Mouse (Mus musculus) 3T3-L1 (cell line): ENCODE data around the gene Mcat.
A peak's percentile ranks its signal among the peaks of the same experiment; 100 is the strongest.
"Not testable (repeated sequence)": the region's sequence is repeated elsewhere in the genome, so short reads cannot be mapped to it uniquely, and the experiment has no call there.

Experiments
- DNase-seq: peaks from one replicate; pipeline ENCODE4 v3.0.0-alpha.2; 2015; ENCODE audit warnings: low read depth, low spot score

The Mcat gene

DNA sequence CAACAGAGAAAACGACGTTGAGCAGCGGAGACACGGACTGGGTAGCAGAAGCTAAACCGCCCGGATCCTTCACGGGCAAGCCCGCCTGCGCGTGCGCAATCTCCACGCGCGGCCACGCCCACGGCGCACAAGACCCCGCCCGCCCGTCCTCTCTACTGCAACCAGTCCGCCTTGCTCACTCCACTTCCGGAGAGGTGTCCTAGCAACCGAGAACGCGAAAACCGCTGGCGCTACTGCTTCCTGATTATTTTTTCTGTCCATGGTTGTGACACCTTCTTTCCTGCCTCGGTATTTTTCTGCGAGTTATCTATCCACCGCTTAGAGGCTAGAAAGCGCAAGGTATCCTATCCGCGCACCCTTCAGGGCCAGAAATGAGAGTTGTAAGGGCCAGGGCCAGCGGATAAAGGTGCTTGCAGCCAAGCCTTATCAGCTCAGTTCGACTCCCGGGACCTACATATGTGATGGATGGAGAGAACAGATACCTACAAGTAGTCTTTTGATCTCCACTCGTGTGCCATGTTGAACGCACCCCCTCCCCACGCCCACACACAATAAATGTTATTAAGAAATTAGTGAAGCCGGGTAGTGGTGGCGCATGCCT is 52.7 kb downstream of the Mcat start, which contains the start of gene Ttll1:
Gene Ttll1, minus strand, starts transcription at position 89 of the 601 bp plus-strand sequence.
- peak; percentile 93 for DNase-seq

DNA sequence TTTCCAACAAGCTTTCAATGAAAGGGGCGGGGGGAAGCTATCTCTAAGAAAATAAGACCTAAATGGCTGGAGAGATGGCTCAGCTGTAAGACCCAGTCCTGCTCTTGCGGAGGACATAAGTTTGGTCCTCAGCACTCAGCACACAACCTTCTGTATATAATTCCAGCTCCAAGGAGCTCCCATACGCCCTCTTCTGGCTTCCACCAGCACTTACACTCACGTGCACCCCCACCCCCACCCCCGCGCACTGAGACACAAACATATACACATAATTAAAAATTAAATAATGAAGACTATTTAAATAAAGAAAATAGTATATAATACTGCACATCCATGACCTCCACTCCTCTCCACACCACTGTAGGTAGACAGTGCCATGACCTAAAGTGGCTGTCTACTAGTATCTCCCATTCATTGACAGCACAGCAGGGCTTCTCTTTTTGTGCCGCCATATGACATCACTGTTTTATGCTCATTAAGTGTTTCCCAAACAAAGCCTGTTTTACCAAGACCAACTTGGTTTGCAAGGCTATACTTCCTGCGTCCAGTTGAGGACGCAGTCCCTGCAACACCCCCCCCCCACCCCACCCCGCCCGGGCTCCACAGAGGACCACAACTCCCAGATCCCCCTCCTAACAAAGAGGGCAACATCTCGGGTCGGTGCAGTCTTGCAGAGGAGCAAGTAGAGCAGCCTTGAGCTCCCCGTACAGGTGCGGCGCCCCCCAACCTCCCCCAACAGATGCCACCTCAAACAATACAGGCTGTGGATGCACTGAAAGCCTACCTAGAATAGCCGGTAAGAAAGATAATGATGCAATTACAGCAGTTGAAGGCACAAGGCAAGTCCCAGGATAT is 53.4 kb downstream of the Mcat start:
- no peak for DNase-seq

DNA sequence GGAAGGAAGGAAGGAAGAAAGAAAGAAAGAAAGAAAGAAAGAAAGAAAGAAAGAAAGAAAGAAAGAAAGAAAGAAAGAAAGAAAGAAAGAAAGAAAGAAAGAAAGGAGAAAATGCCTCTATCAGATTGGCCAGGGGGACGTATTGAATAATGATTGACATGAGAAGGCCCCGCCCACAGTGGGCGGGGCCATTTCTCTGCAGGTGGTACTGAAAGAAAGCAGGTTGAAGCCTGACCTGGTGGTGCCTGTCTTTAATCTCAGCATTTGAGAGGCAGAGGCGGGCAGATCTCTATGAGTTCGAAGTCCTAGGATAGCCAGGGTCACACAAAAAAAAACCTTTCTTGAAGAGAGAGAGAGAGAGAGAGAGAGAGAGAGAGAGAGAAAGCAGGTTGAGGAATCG is 62.1 kb downstream of the Mcat start:
- not testable (repeated sequence) for DNase-seq

DNA sequence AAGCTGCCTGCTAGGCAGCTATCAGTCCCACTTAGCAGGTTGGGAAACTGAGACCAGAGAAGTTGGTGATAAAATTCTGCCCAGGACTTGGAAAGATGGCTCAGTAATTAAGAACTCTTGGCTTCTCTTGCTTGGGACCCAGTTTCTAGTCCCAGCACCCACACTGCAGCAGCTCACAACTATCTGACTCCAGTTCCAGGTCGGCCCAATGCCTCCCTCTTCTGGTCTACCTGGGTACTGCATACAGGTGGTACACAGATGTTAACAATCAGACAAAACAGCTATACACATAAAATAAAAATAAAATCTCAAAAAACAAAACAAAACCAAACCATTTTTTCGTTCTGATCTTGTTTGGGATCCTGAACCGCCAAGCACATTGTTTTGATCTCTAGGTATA is 63.2 kb downstream of the Mcat start:
- peak; percentile 50 for DNase-seq

DNA sequence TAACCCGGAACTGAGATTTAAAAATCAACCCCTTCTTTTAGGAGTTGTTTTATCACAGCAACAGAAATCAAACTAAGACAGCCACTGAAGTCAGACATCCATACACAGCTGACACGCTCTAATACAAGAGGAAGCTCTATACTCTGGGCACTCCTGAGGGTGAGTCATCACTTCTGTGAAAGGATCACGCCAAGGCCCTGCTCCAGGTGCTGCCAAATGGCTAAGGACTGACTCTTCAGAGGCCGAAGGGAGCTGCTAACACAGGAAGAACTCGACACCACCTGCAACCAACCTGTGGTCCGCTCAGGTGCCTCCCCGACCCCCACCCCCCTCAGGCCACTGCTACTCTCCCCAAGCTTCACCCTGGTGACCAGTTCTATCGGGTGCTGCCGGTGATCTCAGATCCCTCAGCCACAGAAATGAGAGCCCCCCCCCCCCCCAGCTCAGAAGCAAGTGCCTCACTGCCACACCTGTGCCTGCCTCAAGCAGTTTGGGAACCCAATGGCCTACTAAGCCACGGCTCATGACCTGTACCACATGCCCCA is 64.3 kb downstream of the Mcat start:
- peak; percentile 52 for DNase-seq

DNA sequence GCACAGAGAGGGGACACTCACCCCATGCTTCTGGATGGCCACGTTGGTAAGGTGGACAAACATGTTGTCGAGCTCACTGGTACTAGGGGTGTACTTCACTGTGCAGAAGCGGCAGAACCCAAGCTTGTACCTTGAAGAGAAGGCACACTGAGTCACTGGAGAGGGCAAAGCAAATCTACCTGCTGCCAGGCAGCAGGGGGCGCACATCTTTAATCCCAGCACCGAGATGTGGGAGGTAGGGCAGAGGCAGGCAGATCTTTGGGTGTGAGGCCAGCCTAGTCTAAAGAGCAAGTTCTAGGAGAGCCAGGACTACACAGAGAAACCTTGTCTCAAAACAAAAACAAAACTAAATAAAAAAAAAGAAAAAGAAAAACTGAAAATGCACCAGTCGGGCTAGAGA is 66.3 kb downstream of the Mcat start:
- DNase-seq, result no peak
